Mouse (Mus musculus) thymus, adult 2 months (tissue): Measurements from ENCODE around the gene Sult2a8. TPM values are rescaled to one million over a fixed set of nuclear protein-coding genes. Genes with fewer than 3 reads are reported as not detected.

Experiments used
- DNase-seq: peaks from one replicate; pipeline ENCODE4 v3.0.0; 2021
- H3K27ac ChIP-seq: fragments of 200-500 bp; 2 replicates; pipeline ENCODE4 v1.5.1; 2012; ENCODE audit warnings: low read length, control low read depth; ENCODE audit not compliant: control insufficient read depth, insufficient read depth
- H3K27me3 ChIP-seq: fragments of 200-500 bp; 2 replicates; pipeline ENCODE4 v1.6.1; 2012; ENCODE audit warnings: mild to moderate bottlenecking, low read length, moderate library complexity, mixed read lengths; ENCODE audit not compliant: control insufficient read depth, insufficient read depth
- H3K36me3 ChIP-seq: fragments of 200-500 bp; 2 replicates; pipeline ENCODE4 v1.6.1; 2012; ENCODE audit warnings: mild to moderate bottlenecking, low read length, moderate library complexity; ENCODE audit not compliant: control insufficient read depth, insufficient read depth
- H3K4me1 ChIP-seq: fragments of 200-500 bp; replicated peaks from 2 replicates; pipeline ENCODE4 v1.6.1; 2012; ENCODE audit warnings: low read length; ENCODE audit not compliant: control insufficient read depth, insufficient read depth
- H3K4me3 ChIP-seq: fragments of 200-500 bp; 2 replicates; pipeline ENCODE4 v1.5.1; 2012; ENCODE audit warnings: mild to moderate bottlenecking, low read length, control low read depth, moderate library complexity; ENCODE audit not compliant: control insufficient read depth, insufficient read depth
- CTCF ChIP-seq: fragments of 200-500 bp; IDR thresholded peaks from 2 replicates; pipeline ENCODE4 v1.5.1; 2012; ENCODE audit warnings: mild to moderate bottlenecking, control low read depth, low read length, moderate library complexity, borderline replicate concordance; ENCODE audit not compliant: control insufficient read depth, poor library complexity, insufficient read depth; ENCODE audit errors: extremely low read depth
- POLR2A ChIP-seq: fragments of 200-500 bp; IDR thresholded peaks from 2 replicates; pipeline ENCODE4 v1.6.1; 2012; ENCODE audit warnings: mild to moderate bottlenecking, low read length, control low read depth, moderate library complexity; ENCODE audit not compliant: control insufficient read depth, poor library complexity, insufficient read depth; ENCODE audit errors: extremely low read depth
- polyA plus RNA-seq: library from polyadenylated mRNA; depleted of rRNA; stranded (reverse); fragments of >200 nt; gene quantifications from 2 replicates; pipeline ENCODE4 v1.2.3, GENCODE M21; 2012; rRNA removed

The Sult2a8 gene
- polyA plus RNA-seq, 1 experiment, result not detected

DNA sequence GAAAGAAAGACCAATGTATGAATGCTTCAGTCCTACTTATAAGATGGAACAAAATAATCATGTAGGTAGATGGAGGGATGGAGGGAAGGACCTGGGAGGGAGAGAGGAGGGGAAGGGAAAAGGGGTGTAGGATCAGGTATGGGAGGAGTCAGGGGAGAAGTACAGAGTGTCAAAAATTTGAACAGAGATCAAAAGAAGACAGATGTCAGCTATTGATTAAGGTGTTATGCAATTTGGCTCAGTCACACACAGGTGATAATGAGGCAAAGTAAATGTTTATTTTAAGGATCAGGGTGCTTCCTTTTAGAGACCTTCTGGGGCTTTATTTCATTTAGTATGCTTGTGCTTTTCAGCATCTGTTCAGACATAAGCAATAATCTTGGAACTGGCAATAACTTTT is 50.1 kb downstream of the Sult2a8 start:
- Histone ChIP-seq H3K36me3 (no peaks in the 10 kb centered on the region), H3K4me1 (no peaks in the 10 kb centered on the region), H3K4me3 (no peak overlapping the region), H3K27ac (no peak overlapping the region), H3K27me3 (no peaks in the 10 kb centered on the region)
- TF ChIP-seq CTCF, result no peak
- no peak for TF ChIP-seq POLR2A
- no peak for DNase-seq

Other genes starting within 250 kb of the Sult2a8 start
- not detected in 2 replicates for gene Sult2a6, start 191.9 kb downstream of the Sult2a8 start, polyA plus RNA-seq
- not detected in 2 replicates for gene Obox8, start 113.2 kb downstream of the Sult2a8 start, polyA plus RNA-seq
- gene Sult2a7, start 47.5 kb upstream of the Sult2a8 start, polyA plus RNA-seq, result not detected in 2 replicates
- not detected in 2 replicates for gene Vmn1r90, start 116.7 kb upstream of the Sult2a8 start, polyA plus RNA-seq
- not detected in 2 replicates for gene Obox7, start 212.7 kb upstream of the Sult2a8 start, polyA plus RNA-seq